Mouse (Mus musculus): ENCODE measurements at regions not wholly inside any gene's neighbourhood (a gene's known extent, or its start where the extent isn't known, plus 50 kb on each side); places are given as distances from the start of the nearest gene placed in this dataset.

- no peak for DNase-seq (ENCODE audit: low read depth in 1 of 2, low spot score in 2 of 2)
Measured at GRCm38 (mm10) chr16:97234321-97234720, 63.8 kb upstream of the Dscam start.

- no peak for DNase-seq (ENCODE audit: low read depth in 1 of 2, low spot score in 2 of 2)
Measured at GRCm38 (mm10) chr16:97239626-97240025, 69.1 kb upstream of the Dscam start.

- DNase-seq (ENCODE audit: low read depth in 1 of 2, low spot score in 2 of 2), result no peak
Measured at GRCm38 (mm10) chr16:97240085-97240484, 69.5 kb upstream of the Dscam start.

GRCm38 (mm10) chr16:97240859-97241360 lies 70.4 kb upstream of the Dscam start:
- no peak for DNase-seq (ENCODE audit: low read depth in 1 of 2, low spot score in 2 of 2)

- DNase-seq (ENCODE audit: low read depth in 1 of 2, low spot score in 2 of 2), result no peak
Measured at GRCm38 (mm10) chr16:97241639-97242038, 71.1 kb upstream of the Dscam start.

GRCm38 (mm10) chr16:97250488-97250887 lies 79.9 kb upstream of the Dscam start:
- no peak for DNase-seq (ENCODE audit: low read depth in 1 of 2, low spot score in 2 of 2)

- DNase-seq (ENCODE audit: low read depth in 1 of 2, low spot score in 2 of 2), result no peak
Measured at GRCm38 (mm10) chr16:97252551-97252950, 82.0 kb upstream of the Dscam start.

GRCm38 (mm10) chr16:97252997-97253635 lies 82.6 kb upstream of the Dscam start:
- no peak for DNase-seq (ENCODE audit: low read depth in 1 of 2, low spot score in 2 of 2)

GRCm38 (mm10) chr16:97258821-97259220 lies 88.3 kb upstream of the Dscam start:
- no peak for DNase-seq (ENCODE audit: low read depth in 1 of 2, low spot score in 2 of 2)

- DNase-seq (ENCODE audit: low read depth in 1 of 2, low spot score in 2 of 2), result no peak
Measured at GRCm38 (mm10) chr16:97263451-97263850, 92.9 kb upstream of the Dscam start.

- DNase-seq (ENCODE audit: low read depth in 1 of 2, low spot score in 2 of 2), result no peak
Measured at GRCm38 (mm10) chr16:97270417-97271133, 86.0 kb upstream of the Bace2 start.

- no peak for DNase-seq (ENCODE audit: low read depth in 1 of 2, low spot score in 2 of 2)
Measured at GRCm38 (mm10) chr16:97271264-97271663, 85.3 kb upstream of the Bace2 start.

GRCm38 (mm10) chr16:97272035-97272631 lies 84.4 kb upstream of the Bace2 start:
- DNase-seq (ENCODE audit: low read depth in 1 of 2, low spot score in 2 of 2), result peak in 1 of 2 experiments; percentile 19

GRCm38 (mm10) chr16:97278913-97279312 lies 77.6 kb upstream of the Bace2 start:
- no peak for DNase-seq (ENCODE audit: low read depth in 1 of 2, low spot score in 2 of 2)

- DNase-seq (ENCODE audit: low read depth in 1 of 2, low spot score in 2 of 2), result no peak
Measured at GRCm38 (mm10) chr16:97281615-97282110, 74.9 kb upstream of the Bace2 start.

- no peak for DNase-seq (ENCODE audit: low read depth in 1 of 2, low spot score in 2 of 2)
Measured at GRCm38 (mm10) chr16:97282943-97283342, 73.6 kb upstream of the Bace2 start.

- no peak for DNase-seq (ENCODE audit: low read depth in 1 of 2, low spot score in 2 of 2)
Measured at GRCm38 (mm10) chr16:97285886-97286447, 70.6 kb upstream of the Bace2 start.

GRCm38 (mm10) chr16:97286717-97287116 lies 69.8 kb upstream of the Bace2 start:
- no peak for DNase-seq (ENCODE audit: low read depth in 1 of 2, low spot score in 2 of 2)

GRCm38 (mm10) chr16:97288634-97289033 lies 67.9 kb upstream of the Bace2 start:
- no peak for DNase-seq (ENCODE audit: low read depth in 1 of 2, low spot score in 2 of 2)

- DNase-seq (ENCODE audit: low read depth in 1 of 2, low spot score in 2 of 2), result no peak
Measured at GRCm38 (mm10) chr16:97292484-97293048, 64.0 kb upstream of the Bace2 start.

- DNase-seq (ENCODE audit: low read depth in 1 of 2, low spot score in 2 of 2), result peak in 1 of 2 experiments; percentile 19
Measured at GRCm38 (mm10) chr16:97293273-97293672, 63.3 kb upstream of the Bace2 start.
